Mouse (Mus musculus) brain, embryonic 14.5 days (tissue): Measurements from ENCODE around the gene Nid1. TPM values are rescaled to one million over a fixed set of nuclear protein-coding genes. Genes with fewer than 3 reads are reported as not detected.
"Not testable (repeated sequence)": the region's sequence is repeated elsewhere in the genome, so short reads cannot be mapped to it uniquely, and the experiment has no call there.

Source experiments
- DNase-seq: peaks from one replicate; pipeline ENCODE4 v3.0.0-alpha.2; 2011; ENCODE audit warnings: low read depth
- CTCF ChIP-seq: fragments of 200-500 bp; IDR thresholded peaks from 2 replicates; pipeline ENCODE4 v1.5.1; 2012; ENCODE audit warnings: inconsistent platforms, mild to moderate bottlenecking, moderate library complexity, borderline replicate concordance; ENCODE audit not compliant: insufficient read depth, insufficient read length; ENCODE audit errors: extremely low read depth
- POLR2A ChIP-seq: fragments of 200-500 bp; IDR thresholded peaks from 2 replicates; pipeline ENCODE4 v1.6.1; 2012; ENCODE audit warnings: mild to moderate bottlenecking, inconsistent platforms, borderline replicate concordance; ENCODE audit not compliant: poor library complexity, insufficient read depth, insufficient read length, severe bottlenecking; ENCODE audit errors: extremely low read depth
- polyA plus RNA-seq: library from polyadenylated mRNA; depleted of rRNA; stranded (reverse); fragments of >200 nt; gene quantifications from 2 replicates; pipeline ENCODE4 v1.2.3, GENCODE M21; 2012; rRNA removed

Nid1 gene
- 33.8 and 73.2 TPM in 2 replicates for polyA plus RNA-seq

- peak; percentile 9 for DNase-seq
Measured at GRCm38 (mm10) chr13:13437460-13438015, at the start of gene Nid1. Gene Nid1 (plus strand): TSS chr13:13437551.

- TF ChIP-seq POLR2A = 0 out of 2 replicates have a peak, but pooled peaks have one; percentile 16
- peak; percentile 84 for DNase-seq
Measured at GRCm38 (mm10) chr13:13393228-13394095, 43.9 kb upstream of the Nid1 start, which contains the start of gene Gpr137b. Gene Gpr137b (minus strand): TSS chr13:13394014.

GRCm38 (mm10) chr13:13394096-13394395 is 43.3 kb upstream of the Nid1 start:
- peak; percentile 76 for DNase-seq

- not testable (repeated sequence) for DNase-seq
Measured at GRCm38 (mm10) chr13:13400851-13401250, 36.5 kb upstream of the Nid1 start.

- not testable (repeated sequence) for DNase-seq
Measured at GRCm38 (mm10) chr13:13402818-13403217, 34.5 kb upstream of the Nid1 start.

GRCm38 (mm10) chr13:13403366-13403765 is 34.0 kb upstream of the Nid1 start:
- not testable (repeated sequence) for DNase-seq

GRCm38 (mm10) chr13:13403839-13404238 is 33.5 kb upstream of the Nid1 start:
- DNase-seq = not testable (repeated sequence)

- not testable (repeated sequence) for DNase-seq
Measured at GRCm38 (mm10) chr13:13404517-13405155, 32.7 kb upstream of the Nid1 start.

- not testable (repeated sequence) for DNase-seq
Measured at GRCm38 (mm10) chr13:13405511-13405910, 31.8 kb upstream of the Nid1 start.

GRCm38 (mm10) chr13:13414206-13414605 is 23.1 kb upstream of the Nid1 start:
- no peak for TF ChIP-seq CTCF
- no peak for TF ChIP-seq POLR2A
- no peak for DNase-seq

- peak; percentile 45; the same call in 1 of the 2 replicates for TF ChIP-seq CTCF
- peak; percentile 66 for DNase-seq
Measured at GRCm38 (mm10) chr13:13415120-13416006, 22.0 kb upstream of the Nid1 start.

- not testable (repeated sequence) for DNase-seq
Measured at GRCm38 (mm10) chr13:13416007-13416337, 21.4 kb upstream of the Nid1 start.

GRCm38 (mm10) chr13:13418859-13419258 is 18.5 kb upstream of the Nid1 start:
- not testable (repeated sequence) for DNase-seq

- DNase-seq = not testable (repeated sequence)
Measured at GRCm38 (mm10) chr13:13423301-13423700, 14.1 kb upstream of the Nid1 start.

GRCm38 (mm10) chr13:13436161-13436560 is 1.2 kb upstream of the Nid1 start:
- not testable (repeated sequence) for DNase-seq

- not testable (repeated sequence) for DNase-seq
Measured at GRCm38 (mm10) chr13:13438112-13438953, 982 bp downstream of the Nid1 start.

- DNase-seq = not testable (repeated sequence)
Measured at GRCm38 (mm10) chr13:13445601-13446000, 8.2 kb downstream of the Nid1 start.

- not testable (repeated sequence) for DNase-seq
Measured at GRCm38 (mm10) chr13:13446711-13447443, 9.5 kb downstream of the Nid1 start.
